Mouse (Mus musculus) heart, postnatal 10 days (tissue): ENCODE measurements at regions not wholly inside any gene's neighbourhood (a gene's known extent, or its start where the extent isn't known, plus 50 kb on each side); places are given as distances from the start of the nearest gene placed in this dataset.
A peak's percentile ranks its signal among the peaks of the same experiment; 100 is the strongest.

ENCODE experiments used
- DNase-seq, 2 experiments: peaks; one replicate each; pipeline ENCODE4 v3.0.0; 2021
- intact Hi-C: fragments of 180-260 bp; cut with DNase I; formaldehyde crosslinking; loops from one replicate; pipeline ENCODE4 v1.15.1; 2025

GRCm38 (mm10) chr1:71913221-71913620, 260.2 kb upstream of the Fn1 start:
- intact Hi-C loops = no loop called here
- no peak for DNase-seq

DNA sequence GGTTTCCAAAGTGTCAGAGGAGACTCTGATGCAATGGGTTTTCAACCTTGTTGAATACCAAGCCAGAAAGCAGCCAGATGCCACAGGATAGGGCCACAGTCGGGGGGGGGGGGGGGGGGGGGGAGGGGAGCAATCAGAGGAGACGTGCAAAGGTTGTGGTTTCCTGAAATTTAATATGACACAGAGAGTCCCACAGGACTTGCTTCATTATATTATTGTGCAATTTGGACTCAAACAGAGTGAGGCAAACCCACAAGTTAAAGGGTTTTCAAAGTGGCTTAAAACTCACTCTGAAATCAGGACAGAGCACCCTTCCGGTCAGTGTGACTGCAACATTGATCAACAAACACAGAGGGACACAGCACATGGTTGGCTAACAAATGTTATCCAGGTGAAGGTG, 259.4 kb upstream of the Fn1 start:
- DNase-seq = no peak
- intact Hi-C loops = no loop called here

DNA sequence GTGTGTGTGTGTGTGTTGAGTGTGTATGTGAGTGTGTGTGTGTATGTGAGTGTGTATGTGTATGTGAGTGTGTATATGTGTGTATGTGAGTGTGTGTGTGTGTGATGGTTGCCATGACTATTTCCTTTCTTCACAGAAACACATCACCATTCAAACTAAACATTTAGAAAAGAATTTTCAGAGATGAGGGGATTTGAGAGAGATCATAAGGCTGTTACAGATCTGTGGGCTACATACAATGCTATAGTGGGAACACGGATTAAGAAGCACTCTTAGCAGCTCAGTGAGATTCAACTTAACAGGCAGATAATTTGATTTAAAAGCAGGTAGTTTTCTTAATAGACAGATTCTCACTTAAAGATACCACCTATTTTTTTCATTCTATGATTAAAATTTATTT, 257.1 kb upstream of the Fn1 start:
- intact Hi-C loops = no loop called here
- DNase-seq = no peak

GRCm38 (mm10) chr1:71909508-71910124, 256.6 kb upstream of the Fn1 start:
- intact Hi-C loops = no loop called here
- DNase-seq = no peak

DNA sequence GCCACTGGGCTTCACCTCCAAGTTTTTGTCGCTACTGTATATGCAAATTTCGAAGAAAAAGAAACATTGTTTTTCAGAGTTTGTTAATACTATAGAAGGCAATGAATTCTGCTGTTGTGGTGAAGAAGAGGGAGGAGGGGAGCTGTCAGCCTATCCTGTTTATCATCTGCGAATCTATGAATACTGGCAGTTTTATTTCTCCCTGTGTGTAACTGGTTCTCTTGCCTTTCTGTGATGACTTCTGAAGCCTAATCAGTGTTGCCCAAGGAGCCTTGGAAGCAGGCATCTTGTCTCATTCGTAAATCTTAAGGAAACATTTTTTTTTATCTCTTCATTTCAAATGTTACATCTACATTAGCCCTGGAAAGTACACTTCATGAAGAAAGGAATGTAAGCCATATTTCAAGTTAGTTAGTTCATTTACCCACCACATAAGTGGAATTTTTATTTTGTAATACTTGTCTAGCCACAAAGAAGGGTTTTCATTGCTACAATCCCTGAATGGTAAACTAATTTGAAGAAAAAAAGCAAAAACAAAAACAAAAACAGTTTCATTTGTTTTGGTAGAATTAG, 251.5 kb upstream of the Fn1 start:
- intact Hi-C loops = no loop called here
- no peak for DNase-seq

DNA sequence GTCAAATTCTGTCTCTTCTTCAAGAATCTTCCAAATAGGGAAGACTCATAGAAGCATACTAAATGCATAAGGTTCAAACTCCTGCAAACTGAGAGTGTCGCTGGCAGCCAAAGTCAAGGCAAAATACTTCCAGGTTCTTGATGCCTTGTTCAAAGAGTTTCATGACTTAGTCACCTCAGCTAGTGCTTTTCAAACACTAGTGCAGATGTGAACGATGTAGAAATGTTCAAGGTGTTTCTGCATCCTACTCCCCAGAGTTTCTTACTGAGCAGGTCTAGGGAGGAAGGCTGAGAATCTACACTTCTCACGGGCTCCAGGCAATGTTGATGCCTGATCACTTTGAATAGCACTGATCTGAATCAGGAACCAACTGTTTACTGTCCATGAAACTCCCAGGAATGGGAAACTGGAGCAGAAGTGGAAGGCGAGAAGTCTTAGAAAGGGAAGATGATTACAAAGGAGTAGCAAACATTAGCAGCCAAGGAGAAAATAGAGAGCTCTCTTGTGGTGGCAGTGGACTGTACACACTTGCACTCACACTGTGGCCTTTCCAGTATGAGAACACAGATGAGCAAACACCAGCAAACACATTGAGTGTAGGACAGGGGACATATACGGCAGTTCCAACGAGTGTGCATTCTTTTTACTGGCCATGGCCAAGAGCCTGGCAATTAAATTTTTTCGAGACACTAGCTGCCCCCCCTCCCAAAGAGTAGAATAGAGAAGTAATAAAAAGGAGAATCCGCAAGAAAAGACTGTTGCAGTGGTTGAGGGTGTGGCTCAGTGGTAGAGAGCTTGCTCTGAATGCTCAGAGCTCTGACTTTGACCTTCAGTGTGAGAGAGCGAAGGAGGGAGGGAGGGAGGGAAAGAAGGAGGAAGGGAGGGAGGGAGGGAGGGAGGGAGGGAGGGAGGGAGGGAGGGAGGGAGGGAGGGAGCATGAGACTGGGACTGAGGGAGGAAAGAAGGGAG, 247.4 kb upstream of the Fn1 start:
- no peak for DNase-seq
- intact Hi-C loops = no loop called here

- no peak for DNase-seq
- intact Hi-C loops = no loop called here
These were observed 246.1 kb upstream of the Fn1 start for GRCm38 (mm10) chr1:71899128-71899527.

DNA sequence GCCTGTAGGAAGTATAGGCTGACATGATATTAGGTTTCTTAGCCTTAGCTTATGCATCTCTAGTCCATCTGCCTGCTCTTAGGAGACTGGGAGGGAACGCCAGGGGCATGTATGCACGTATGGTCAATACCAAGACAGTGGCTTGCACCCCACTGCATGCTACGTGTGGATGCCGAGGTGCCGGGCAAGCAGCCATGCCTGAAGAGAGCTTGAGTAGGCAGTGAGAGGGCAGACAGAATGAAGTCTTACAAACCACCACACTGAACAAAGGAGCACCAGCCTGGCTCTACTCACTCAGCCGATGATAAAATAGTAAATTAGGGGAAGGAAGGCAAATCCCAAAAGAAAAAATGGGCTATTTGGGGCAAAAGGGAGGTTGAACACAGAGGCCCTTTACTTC, 245.2 kb upstream of the Fn1 start:
- no peak for DNase-seq
- intact Hi-C loops = no loop called here

DNA sequence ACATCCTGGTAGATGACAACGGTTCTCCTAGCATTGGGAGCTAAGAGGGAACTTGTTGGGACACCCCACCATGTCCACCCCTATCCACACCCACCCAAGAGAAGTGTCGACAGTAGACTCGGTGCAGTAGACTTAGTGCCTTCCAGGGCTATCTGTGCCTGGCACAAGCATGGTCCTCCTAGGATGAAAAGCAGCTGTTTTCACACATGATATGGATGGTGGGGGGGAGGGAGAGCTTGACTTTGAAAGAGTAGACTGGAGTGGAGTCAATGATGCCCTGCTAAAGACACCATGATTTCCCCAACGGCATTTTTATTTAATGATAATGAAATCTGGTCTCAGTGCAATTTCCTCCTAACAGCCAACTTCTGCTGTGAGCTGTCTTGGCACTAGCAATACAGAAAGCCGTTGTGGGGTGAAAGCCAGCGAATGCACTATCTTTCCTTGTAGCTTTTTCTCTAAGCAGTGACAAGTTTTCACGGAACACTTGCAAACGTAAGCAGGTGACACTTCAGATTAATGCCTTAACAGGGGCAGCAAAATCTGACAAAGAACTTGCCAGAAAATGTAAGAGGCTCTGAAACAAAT, 244.6 kb upstream of the Fn1 start:
- peak in 1 of 2 experiments; percentile 43 for DNase-seq
- intact Hi-C loops = no loop called here

GRCm38 (mm10) chr1:71896141-71896725, 243.2 kb upstream of the Fn1 start:
- peak; percentile 23 to 30 for DNase-seq
- intact Hi-C loops = no loop called here

GRCm38 (mm10) chr1:71893636-71894035, 240.6 kb upstream of the Fn1 start:
- peak in 1 of 2 experiments; percentile 38 for DNase-seq
- intact Hi-C loops = no loop called here

GRCm38 (mm10) chr1:71887809-71888208, 234.8 kb upstream of the Fn1 start:
- DNase-seq = no peak

DNA sequence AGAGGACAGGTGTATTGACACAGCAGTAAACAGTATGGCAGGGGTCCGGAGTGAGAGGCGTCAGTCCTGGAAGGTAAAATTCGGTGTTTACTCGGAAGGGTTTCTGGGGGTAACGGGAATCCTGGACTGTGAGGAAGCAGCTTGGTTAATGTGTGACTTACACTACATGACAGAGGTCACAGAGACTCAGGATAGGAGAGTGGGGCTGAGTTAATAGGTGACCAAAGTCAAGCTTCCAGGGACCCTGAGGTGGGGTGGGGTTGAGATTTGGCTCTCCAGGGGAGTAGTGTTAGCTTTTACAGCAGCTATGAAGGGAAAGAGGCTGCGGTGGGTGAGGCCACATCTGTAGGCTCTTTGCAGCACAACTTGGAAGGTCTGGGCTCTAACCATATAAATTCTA, 233.9 kb upstream of the Fn1 start:
- no peak for DNase-seq
- intact Hi-C loops = no loop called here

More at GRCm38 (mm10) chr1:71887809-71888208, 234.8 kb upstream of the Fn1 start:
- intact Hi-C loops = no loop called here

GRCm38 (mm10) chr1:71886233-71886632, 233.2 kb upstream of the Fn1 start:
- intact Hi-C loops = no loop called here
- DNase-seq = no peak

DNA sequence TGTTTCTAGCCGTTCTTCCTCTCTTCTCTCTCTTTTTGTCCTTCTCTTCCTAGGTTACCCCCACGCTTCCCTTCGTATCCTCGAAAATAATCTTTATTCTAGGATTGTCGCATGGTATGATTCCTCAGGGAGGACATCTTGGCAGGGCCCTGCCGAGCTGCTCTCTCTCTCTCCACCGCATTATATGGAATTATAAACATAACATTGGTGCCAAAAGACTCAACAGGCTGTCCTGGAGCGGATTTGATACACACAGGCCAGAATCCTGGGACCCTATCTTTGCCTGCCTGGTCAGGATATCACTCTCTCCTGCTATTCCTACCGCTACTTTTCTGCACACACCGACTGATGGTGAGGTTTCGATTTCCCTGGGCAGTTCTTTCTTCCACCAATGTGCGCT, 228.9 kb upstream of the Fn1 start:
- DNase-seq = no peak
- intact Hi-C loops = loop anchor here (5.0 kb wide), 1 partner anchor 230 kb away; the partner anchor contains the start of gene Fn1

DNA sequence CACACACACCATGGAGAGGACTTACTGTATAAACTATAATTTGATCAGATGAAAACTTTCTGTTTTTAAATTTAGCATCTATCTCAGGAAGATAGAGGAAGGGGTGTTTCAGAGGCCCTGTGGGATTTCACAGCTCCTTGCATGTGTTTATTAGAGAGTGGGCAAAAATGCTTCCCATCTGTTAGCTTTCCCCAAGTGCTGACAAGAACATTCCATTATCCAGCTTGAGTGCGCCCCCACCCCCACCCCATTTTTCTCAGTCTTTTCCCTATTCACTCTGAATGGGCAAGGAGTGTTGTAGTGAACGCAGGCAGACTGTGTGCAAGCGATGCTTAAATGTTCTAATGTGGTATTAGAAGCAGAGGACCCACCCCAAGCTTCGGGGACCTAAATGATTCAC, 228.2 kb upstream of the Fn1 start:
- intact Hi-C loops = loop anchor here (5.0 kb wide), 1 partner anchor 229 kb away; the partner anchor contains the start of gene Fn1
- DNase-seq = no peak

- DNase-seq = no peak
- intact Hi-C loops = loop anchor here (5.0 kb wide), 1 partner anchor 228 kb away; the partner anchor contains the start of gene Fn1
These were observed 227.5 kb upstream of the Fn1 start for GRCm38 (mm10) chr1:71880480-71880879.

DNA sequence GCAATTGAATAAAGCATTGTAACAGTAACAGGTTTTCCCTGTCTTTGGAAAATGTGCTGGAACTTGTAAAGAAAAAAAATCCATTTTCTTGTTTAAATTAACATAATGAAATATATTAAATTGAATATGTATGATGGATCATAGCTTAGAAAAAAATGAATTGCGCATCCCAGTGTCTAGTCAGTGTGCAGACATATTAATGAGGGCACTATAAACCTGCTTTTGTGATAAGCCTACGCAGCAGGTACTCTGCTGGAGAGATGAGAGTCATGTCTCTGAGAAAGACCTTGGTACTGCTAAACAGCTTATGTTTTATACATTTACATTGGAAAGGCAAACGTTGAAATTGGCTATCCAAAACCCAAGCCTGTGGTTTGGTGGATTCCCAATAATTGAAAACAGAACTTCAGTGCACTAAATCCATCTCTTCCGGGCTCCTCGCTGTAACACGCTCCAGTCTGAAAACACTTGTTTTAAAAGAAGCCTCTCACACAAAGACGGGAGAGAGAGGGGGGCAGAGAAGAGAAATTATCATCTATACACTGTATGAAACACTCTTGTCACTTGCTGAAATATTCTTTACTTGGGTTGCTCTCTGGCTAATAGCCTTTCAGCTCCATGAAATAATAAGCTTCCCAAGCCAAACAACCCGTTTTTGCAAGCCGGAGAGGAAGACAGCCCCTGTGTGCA, 223.9 kb upstream of the Fn1 start:
- intact Hi-C loops = no loop called here
- DNase-seq = no peak

DNA sequence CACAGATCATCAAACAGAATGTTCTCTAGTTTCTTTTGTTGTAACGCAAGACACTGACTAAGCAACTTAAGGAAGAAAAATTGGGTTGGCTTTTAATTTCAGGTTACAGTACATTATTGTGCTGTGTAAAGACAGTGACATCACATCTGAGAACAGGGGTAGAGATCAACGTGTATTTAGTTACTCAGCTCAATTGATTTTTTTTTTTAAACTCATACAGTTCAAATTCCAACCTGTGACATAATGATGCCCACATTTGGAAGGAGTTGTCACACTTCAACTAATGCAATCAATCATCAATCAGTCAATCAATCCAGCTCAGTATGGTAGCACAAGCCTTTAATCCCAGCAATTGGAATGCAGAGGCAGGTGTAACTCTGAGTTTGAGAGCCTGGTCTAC, 221.0 kb upstream of the Fn1 start:
- intact Hi-C loops = no loop called here
- no peak for DNase-seq

DNA sequence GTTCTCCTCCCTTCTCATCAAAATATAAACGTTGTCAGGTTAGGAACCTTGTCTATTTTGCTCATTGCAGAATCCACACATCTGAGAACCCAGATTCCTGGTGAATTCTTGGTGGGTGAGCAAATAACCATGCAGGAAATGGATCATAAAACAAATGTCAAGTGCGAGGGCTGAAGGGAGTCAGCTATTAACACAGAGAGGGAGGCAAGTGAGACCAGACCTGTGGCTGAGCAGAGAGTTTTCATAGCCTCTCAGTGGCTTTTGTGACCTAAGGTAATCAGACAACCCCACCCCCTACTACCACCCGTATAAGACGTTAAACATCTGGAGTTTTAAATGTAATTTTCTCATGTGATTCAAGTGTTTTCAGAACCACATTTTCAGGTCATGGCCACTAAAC, 212.7 kb upstream of the Fn1 start:
- intact Hi-C loops = no loop called here
- DNase-seq = no peak
